Comparison of ENCODE assay signal across 28 mouse cellular contexts in the genomic region with DNA sequence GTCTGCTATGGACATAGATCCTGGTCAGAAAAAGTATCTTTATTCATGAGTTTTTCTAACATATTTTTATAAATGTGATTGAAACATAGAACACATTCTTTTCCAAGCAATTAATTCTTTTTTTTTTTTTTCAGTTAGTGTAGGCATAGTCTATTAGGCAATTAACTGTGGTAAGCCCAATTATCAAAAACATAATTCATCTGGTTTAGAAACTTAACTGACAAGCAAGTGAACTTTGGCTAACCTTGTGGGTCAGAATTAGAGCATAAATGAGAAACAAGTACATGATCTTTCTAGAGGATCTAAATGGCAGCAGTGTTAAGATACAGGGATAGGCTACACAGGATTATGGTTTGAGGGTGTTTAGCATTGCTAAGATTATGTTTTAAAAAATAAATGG.
"Had no signal": no experiment of that assay in that cellular context is flagged by ENCODE, and none has a peak within 500 bp of the region (broad histone marks: within the 10 kb centered on the region; RNA-seq: fewer than 3 reads in every experiment).

No protein-coding gene starts in this region.

- H3K4me2 ChIP-seq: heart, embryonic 12.5 days; hindbrain, embryonic 12.5 days; hindbrain, embryonic 14.5 days; intestine, embryonic 15.5 days; kidney, embryonic 15.5 days; limb, embryonic 12.5 days; liver, embryonic 11.5 days; liver, embryonic 13.5 days; liver, embryonic 15.5 days had no signal

- H3K27me3 ChIP-seq: heart, embryonic 12.5 days; hindbrain, embryonic 12.5 days; intestine, embryonic 15.5 days; kidney, embryonic 15.5 days; limb, embryonic 12.5 days; liver, embryonic 13.5 days; liver, embryonic 15.5 days had no signal

- DNase-seq: gastrocnemius, postnatal 14 days; gastrocnemius, postnatal 36 days; heart, adult 18-20 months; heart, postnatal 10 days; heart, postnatal 4 days; kidney, adult 18-20 months; kidney, adult 8-10 months; kidney, postnatal 10 days; kidney, postnatal 25 days; kidney, postnatal 4 days; liver; liver, embryonic 13.5 days had no signal

- H3K36me3 ChIP-seq: heart, embryonic 10.5 days; heart, embryonic 12.5 days; hindbrain, embryonic 10.5 days; hindbrain, embryonic 12.5 days; intestine, embryonic 15.5 days; kidney, embryonic 15.5 days; limb, embryonic 10.5 days; limb, embryonic 12.5 days; liver, embryonic 13.5 days; liver, embryonic 15.5 days had no signal

- ATAC-seq: hindbrain, embryonic 16.5 days; inflammation-experienced regulatory T-cells, adult 6 months; intestine, embryonic 15.5 days; intestine, postnatal 0 days had no signal

- H3K4me1 ChIP-seq: heart, embryonic 10.5 days; heart, embryonic 12.5 days; hindbrain, embryonic 10.5 days; hindbrain, embryonic 12.5 days; intestine, embryonic 15.5 days; kidney, embryonic 15.5 days; limb, embryonic 10.5 days; limb, embryonic 12.5 days; liver, embryonic 13.5 days; liver, embryonic 15.5 days had no signal

- H3K9ac ChIP-seq: heart, embryonic 12.5 days; hindbrain, embryonic 12.5 days; hindbrain, embryonic 14.5 days; intestine, embryonic 15.5 days; kidney, embryonic 15.5 days; limb, embryonic 12.5 days; liver, embryonic 13.5 days; liver, embryonic 15.5 days had no signal

- H3K4me3 ChIP-seq: heart, embryonic 10.5 days; heart, embryonic 12.5 days; hindbrain, embryonic 10.5 days; hindbrain, embryonic 12.5 days; intestine, embryonic 15.5 days; kidney, embryonic 15.5 days; layer of hippocampus, adult 2 months; left cerebral cortex, adult 2 months; limb, embryonic 10.5 days; limb, embryonic 12.5 days; liver, embryonic 13.5 days; liver, embryonic 15.5 days had no signal

- H3K9me3 ChIP-seq: heart, embryonic 10.5 days; heart, embryonic 12.5 days; hindbrain, embryonic 10.5 days; hindbrain, embryonic 12.5 days; intestine, embryonic 15.5 days; kidney, embryonic 15.5 days; limb, embryonic 10.5 days; limb, embryonic 12.5 days; liver, embryonic 13.5 days; liver, embryonic 15.5 days had no signal

- H3K27ac ChIP-seq: heart, embryonic 10.5 days; hindbrain, embryonic 10.5 days; hindbrain, embryonic 12.5 days; hindbrain, embryonic 14.5 days; intestine, embryonic 15.5 days; kidney, embryonic 15.5 days; layer of hippocampus, adult 2 months; left cerebral cortex, adult 2 months; limb, embryonic 10.5 days; limb, embryonic 12.5 days; liver, embryonic 13.5 days; liver, embryonic 15.5 days had no signal
